Mouse (Mus musculus) 416B (cell line): ENCODE data around the gene Cd70.

ENCODE experiments used
- DNase-seq: peaks from one replicate; pipeline ENCODE4 v3.0.0; 2011; ENCODE audit warnings: low read depth

Gene Cd70

DNA sequence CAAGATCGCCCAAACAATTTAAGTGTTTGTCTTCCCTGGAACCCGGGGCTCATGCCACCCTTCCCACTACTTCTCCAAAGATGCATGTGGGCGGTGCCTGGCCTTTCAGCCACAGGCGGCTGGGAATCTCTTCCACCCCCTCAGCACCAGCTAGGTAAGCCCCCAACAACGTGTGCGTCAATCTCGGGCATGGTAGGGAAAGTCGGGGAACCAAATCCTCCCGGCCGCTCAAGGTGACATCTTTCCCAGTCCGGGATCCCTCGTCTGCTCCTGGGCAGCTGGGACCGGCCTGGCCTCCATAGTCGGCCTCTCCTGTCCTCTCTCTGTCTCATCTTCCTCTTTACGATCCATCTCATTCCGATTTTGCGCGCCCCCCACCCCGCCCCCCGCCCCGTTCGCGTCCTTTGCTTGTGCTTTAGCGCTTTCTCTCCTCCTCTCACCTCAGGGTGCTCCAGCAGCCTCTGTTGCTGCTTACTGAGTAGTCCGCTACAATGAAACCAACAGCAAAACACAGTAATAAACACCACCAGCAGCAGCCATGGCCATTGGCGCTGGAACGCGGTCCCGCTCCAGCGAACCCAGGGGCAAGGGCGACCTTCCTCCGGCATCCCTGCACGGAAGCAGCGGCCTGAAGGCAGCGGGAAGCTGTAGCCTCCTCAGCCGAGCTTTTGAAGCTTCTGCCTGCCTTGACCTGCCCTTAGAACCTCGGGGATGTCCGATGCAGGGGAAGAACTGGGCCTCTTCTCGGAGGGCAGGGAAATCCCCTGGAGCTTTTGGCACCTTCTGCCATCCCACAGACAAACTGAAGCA lies at the start of gene Cd70:
Cd70 (minus strand) TSS at position 784 of the 810 bp plus-strand sequence.
- DNase-seq: no peak

DNA sequence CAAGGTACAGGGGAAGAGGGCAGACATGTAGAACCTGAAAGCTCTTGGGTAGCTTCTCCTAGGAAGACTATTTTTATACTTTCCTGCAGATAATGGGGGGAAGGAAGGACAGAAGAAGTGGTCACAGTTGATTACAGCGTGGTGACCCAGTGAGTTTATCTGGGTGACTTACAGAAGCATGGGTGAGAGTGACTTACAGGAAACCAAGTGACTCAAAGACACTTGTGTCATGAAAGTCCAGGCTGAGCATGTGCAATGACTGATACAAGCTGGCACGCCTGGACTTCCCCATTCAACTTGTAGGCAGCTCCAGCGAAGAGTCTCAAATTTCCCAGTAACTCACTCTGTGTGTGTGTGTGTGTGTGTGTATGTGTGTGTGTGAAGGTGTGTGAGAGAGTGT lies 48.7 kb upstream of the Cd70 start:
- DNase-seq: peak; percentile 91

DNA sequence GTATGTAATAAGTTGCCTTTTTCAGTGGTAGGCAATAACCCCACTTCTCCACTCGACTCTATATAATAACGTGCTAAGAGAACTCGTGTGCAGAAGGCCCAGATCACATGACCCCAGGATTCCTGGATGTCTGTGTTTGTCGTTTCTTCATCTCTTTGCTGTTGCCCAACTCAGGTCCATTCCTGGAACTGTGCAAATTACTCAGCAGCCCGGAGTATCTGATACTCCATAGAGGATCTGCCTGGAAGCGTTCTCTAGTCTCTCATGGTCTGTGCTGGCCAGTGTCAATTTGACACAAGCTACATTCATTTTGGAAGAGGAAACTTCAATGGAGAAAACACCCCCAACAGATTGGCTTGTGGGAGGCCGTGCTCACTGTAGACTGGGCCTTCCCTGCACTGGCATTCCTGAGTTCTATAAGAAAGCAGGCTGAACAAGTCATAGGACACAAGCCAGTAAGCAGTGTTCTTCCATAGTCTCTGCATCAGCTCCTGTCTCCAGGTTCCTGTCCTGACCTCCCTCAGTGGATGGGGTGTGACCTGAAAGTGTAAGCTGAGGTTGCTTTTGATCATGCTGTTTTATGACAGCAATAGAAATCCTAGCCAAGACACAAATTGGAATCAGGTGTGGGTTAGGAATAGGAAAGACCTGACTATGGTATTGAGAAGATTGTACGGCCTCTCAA lies 45.9 kb upstream of the Cd70 start:
- no peak for DNase-seq

DNA sequence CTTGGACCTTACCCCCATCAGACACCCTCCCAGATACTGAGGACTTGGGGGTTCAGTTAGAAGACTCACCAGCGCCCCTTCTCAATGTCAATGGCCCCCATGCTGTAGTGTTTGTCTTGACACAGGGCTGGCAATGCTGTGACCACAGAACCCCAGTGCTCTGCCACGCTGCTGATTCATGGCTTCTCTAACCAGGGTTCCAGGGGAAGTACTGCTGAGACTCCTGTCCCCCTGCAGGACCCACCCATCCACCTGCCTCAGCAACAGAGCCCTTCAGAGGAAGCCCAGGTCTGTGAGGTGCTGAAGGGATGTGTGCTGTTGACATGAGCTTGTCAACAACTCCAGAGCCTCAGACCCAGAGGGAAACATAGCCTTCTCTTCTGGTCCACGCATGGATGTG lies 45.2 kb upstream of the Cd70 start:
- DNase-seq: peak; percentile 35

DNA sequence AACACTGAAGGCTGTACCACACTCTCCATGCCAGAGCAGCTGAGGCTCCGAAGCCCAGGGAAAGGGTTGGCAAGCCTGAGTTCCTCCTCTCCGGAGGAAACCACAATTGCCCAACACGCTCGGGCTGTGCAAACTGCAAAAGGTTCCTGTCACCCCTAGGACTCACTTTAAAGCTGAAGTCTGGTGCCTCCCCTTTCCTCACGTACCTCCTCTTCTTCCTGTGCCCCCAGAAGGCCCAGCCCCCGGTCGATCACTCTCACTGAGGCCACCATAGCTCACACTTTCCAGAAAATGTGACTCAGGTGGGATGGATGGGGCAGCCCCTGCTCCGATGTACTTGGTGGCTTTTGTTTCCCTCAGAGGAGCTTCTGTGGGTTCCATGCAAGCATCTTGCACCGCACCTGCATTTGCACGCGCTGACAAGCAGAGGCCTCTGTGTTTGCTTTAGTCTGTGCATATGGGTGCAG lies 44.5 kb upstream of the Cd70 start, which contains the start of gene Tnfsf14:
Tnfsf14 (minus strand) TSS at position 137 of the 467 bp plus-strand sequence.
- DNase-seq: peak; percentile 96

DNA sequence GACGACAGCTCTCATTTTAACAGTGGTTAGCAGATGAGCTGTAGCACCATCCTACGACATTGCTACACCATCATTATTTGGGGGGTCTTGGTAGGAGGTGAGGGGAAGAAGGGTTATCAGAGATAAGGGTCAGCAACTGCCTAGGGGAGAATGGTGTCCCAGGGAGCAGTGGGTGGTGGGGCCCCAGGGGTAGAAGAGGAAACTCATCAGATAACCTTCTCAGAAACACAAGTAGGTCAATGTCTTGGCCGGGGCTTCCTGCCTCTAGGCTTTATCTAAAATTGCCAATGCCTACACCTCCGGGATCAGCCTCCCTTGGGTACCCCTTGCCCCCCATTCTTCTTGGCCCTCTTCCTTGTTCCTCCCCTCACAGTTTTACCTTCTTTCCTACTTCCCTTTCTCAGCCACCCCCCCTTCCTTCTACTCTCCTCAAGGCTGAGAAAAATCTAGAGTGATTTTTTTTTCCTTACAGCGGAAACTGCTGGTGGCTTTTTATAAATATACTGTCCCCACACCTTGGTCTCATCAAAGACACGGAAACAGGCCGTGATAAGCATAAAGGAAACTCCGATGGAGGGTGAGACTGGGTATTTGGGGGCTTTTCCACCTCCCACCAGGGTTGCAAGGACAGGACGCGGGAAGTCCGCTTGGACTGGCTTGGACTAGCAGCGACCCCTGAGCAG lies 39.1 kb upstream of the Cd70 start:
- DNase-seq: peak; percentile 13

DNA sequence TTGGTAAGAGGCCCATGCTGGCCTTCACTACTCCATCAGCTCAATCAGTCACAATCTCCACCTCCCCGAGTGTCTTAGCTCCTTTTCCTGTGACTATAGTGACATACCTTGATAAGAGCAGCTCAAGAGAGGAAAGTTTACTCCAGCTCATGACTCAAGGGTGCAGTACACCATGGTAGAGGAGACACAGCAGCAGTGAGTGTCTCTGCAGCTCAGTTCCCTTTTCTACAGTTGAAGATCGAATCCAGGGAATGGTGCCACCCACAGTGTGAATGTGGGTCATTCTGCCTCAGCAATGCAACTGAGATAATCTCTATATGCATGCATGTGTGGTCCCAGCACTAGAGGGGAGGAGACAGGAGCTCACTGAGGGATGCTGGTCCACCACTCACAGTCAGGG lies 36.1 kb upstream of the Cd70 start:
- no peak for DNase-seq

DNA sequence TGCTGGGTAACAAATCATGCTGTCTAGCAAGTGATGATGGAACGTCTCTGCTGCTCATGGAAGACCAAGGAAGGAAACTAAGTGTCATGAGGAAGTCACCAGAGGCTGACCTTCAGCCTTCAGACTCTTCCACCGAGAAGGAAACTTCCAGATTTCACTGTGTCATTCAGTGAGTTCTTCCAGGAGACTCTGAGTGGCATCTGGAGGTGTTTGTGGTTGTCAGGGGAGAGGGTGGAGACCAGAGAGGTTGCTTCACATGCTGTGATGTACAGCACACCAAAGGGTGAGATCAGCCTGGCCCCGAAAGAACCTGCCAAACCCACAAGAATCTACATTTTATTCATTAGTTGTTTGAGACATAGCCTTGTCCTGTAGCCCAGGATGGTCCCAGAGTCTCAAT lies 33.3 kb upstream of the Cd70 start:
- DNase-seq: peak; percentile 25

DNA sequence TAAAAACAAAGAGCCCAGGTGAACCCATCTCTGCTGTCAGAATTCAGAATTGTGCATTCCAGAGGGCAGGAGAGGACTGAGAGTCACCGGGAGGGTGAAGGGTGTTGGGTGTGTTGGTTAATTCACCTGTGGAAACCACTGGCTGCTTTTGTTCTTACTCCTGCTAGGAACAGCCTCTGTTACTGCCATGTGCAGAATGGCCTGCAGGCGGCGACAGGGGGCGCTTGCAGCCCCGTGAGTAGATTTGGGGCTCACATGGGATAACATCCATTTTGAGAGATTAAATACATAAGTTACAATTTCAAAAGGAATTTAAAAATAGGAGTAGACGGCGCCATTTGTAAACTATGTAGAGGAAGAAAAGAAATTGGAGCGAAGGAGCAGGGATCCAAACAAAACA lies 30.8 kb upstream of the Cd70 start:
- peak; percentile 68 for DNase-seq

DNA sequence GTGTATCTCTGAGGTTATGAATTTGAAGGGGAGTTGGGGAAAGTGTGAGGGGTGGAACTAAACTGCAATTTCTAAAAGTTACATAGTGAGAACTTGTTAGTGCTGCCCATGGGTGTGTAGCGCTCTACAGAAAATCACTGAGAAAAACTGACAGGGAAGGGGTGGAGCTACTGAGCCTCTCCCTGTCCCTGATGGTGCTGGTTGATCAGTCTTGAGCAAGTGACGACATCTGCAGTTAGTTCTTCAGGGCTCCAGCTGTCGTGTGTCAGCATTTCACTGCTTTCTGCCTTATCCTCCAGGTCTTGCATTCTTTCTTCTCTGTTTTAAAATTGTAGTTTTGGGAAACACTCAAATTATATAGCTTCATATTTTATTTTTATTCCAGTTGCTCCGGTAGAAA lies 23.8 kb upstream of the Cd70 start:
- DNase-seq: no peak

DNA sequence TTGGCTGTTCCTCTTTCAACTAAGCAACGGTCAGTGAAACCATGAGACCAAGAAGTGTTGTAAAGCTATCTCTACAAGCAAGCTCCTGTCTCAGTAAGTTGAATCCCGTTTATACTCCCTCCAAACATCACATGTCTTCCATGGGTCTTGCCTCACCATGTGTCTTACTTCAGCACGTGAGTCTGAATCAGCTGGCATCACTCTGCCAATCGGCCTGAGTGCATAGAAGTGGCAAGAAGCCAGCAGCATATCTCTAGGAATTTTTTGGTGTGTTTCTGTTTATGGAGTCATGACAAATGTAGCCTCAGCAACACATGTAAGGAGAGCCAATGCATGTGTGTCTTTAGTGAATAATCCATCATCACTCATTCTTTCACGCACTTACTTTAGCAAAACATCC lies 22.8 kb upstream of the Cd70 start:
- DNase-seq: no peak

DNA sequence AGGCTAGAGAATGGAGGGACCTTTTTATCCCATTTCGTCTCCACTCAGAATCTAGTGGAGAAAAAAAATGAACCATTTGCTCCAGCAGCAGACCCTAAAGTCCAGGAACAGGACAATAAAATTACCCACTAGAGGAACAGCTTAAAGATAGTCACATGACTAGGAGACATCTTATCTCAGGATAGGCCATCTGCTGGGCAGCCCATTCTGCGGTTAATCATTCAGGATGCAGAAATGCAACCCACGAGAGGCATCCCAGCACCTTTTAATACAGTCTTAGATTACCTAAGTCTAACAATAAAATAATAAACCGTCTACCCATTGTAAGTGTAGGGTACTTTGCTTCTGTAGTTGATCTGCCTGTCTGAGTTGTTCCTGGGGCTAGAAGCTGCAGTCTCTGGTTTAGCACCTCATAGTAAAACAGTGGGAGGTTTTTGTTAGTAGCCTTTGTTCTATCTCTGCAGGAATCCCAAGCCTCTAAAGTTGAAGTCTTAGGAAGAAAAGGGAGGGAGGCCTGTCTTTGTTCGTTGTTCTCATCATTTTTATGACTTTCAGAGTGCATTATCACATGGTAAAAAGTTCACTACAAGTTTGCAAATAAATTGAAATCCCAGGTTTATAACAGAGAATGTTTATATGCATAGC lies 21.2 kb upstream of the Cd70 start:
- DNase-seq: peak; percentile 41

DNA sequence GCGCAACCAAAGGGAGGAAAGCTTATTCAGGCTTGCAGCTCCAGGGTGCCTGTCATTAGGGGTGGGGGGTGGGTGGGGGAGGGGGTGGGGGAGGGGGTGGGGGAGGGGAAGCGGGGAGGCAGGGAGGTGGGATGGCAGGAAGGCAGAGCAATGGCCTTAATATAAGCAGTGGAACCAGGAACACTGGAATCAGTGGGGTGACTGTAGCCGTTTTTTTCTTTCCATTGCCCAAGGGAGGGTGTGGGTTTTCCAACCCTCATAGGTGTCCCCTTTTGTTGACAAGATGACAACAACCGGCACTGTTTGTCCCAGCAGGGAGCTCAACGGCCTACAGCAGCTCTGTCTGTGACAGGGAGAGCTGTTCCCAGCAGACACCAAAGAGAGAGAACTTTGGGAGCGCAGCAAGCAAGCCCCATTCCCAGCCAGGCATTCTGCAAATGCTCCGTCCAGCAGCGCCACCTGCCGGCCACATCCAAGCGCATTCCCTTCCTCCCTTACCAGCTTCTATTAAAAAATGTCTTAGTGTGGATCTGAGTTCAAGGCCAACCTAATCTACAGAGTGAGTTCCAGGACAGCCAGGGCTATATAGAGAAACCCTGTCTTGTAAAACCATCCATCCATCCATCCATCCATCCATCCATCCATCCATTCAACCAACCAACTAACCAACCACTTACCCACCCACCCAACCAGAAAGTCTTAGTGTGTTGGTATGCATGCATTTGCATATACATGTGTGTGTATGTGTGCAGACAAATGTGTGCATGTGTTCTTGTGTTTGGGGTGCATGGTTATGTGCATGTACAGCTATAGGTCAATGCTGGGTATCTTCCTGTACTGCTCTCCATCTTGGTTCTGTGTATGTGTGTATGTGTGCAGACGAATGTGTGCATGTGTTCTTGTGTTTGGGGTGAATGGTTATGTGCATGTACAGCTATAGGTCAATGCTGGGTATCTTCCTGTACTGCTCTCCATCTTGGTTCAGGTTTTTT lies 17.5 kb upstream of the Cd70 start:
- DNase-seq: peak; percentile 75

DNA sequence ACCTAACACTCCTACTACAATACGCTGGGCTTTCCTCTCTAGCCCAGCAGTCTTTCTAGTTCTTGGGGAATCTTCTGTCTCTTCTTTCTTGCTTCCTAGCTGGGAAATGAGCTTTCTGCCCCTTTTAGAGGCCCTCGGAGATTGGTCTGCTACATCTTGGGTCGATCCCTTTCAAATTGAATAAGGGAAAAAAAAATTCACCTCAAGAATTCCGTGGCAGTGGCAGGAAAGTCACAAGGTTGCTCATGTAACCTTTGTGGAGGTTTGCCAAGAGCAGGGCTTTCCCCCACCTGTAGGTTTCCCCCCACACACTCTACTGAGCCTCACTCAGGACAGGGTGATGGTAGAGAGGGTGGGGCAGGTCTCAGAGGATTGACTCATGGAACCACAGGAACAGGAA lies 4.2 kb upstream of the Cd70 start:
- no peak for DNase-seq

DNA sequence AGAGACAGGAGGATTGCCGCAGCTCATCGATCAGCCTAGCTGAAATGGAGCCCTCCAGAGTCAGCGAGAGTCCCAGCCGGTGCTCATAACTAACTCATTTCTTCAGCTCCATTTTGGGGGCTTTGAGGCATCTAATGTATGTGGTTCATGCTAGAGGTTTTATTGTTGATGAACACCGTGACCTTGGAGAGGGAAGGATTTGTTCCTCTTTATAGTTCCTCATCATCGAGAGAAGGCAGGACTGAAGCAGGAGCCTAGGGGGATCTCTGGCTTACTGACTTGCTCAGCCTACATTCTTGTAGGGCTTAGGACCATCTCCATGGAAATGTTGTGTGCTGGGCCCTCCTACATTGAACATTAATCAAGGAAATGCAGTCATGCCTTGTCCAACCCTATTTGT lies 3.4 kb upstream of the Cd70 start:
- DNase-seq: no peak

DNA sequence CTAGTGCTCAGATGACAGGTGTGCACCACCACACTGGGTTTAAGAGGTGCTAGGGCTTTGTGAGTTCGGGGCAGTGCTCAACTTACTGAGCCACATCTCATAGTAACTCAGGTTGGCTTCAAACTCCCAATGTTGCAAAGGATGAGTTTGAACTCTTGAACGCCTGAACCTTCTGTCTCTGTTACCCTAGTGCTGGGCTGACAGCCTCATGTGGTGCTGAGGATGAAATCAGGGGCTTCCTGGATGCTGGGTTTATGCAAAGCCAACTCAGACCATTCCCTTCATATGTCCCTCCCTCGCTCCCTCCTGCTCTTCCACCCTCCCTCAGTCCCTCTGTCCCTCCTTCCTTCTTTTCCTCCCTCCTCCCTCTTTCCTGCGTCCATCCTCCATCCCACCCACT lies 1.2 kb downstream of the Cd70 start:
- DNase-seq: no peak

DNA sequence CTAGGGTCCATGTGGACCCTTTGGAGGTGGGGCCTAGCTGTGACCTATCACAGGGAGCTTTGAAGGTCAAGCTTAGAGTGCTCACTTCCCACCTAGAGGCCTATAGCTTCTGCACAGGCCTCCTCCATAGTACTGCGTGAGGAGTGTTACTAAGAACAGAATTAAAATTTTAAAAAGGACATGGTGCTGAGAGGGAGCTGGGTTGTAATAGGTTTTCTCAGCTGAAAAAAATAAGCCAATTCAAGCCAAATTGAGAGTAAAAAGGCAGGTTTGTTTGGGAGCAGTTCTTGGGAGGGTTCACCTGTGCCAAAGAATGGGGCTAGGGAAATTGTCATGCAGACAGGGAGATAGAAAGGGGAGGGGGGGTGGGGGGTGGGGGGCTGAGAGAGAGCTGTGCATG lies 4.5 kb downstream of the Cd70 start:
- no peak for DNase-seq

DNA sequence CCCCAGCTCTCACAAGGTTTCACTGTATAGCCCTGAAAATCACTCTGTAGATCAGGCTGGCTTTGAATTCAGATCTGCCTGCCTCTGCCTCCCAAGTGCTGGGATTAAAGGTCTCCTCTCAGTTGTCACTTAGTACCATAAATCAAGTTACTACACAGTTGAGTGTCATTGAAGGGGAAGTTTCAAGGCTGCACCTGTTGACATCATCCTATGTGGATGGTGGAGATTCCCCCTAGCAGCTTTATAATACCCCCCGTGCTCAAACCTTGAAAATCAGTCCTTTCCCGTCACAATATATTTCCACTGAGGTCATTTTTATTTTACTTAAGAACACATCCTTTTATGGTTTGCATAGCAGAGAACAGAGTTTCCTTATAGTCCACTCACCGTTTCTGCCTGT lies 5.9 kb downstream of the Cd70 start:
- DNase-seq: no peak

DNA sequence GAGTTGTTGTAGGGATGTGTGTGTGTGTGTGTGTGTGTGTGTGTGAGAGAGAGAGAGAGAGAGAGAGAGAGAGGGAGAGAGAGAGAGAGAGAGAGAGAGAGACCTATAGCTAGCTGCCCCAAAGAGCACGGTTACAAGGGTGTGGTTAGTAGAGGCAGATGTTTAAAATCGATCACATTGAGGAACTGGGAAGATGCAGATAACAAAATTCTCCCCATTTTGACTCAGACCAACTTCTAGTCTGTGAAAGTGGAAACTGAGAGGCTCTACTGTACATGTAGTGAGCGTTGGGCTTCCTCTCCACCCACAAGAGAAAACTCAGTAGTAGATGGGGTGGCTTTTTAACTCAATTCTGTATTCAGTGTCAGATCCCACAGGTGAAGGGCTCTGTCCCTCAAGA lies 9.9 kb downstream of the Cd70 start:
- DNase-seq: no peak

DNA sequence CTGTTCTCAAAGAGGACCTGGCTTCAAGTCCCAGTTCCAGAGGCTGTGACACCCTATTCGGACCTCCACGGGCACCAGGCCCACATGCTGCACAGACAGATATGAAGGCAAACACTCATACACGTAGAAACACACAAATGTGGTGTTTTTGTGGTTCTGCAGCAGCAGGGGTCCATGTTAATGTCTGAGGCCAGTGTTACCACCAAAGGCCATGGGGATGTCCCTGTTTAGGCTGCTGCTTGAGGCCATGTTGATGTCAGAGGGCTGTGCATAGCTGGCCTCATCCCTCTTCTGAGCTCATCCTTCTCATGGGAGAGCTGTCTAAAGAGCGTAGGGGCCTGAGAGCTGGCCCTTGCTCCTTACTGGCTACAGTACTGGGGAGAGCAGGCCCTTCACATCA lies 10.9 kb downstream of the Cd70 start:
- no peak for DNase-seq

DNA sequence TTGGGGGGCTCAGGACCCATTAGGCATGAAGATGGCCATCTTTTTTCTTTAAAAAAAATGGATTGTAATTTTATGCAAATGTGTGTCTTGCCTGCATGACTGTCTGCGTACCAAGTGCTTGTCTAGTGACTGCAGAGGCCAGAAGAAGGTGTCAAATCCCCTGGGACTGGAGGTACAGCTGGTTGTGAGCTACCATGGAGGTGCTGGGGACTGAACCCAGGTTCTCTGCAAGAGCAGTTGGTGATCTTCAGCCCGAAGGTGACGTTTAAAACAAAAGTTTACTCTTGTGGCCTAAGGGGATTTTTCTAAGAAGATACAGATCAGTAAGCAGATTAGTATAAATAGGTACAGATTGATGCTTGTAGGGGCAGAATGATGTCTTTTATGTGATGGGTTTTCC lies 13.9 kb downstream of the Cd70 start:
- no peak for DNase-seq
